Mouse (Mus musculus) limb, embryonic 13.5 days (tissue): Measurements from ENCODE around the gene Ccp110. TPM values are rescaled to one million over a fixed set of nuclear protein-coding genes. Genes with fewer than 3 reads are reported as not detected.

Experiments
- ATAC-seq: fragments of 200-750 bp; cut with Nextera tagmentation; 2 replicates; pipeline ENCODE4 v1.8.0; 2017; ENCODE audit warnings: low read depth, moderate number of reproducible peaks, moderate TSS enrichment; ENCODE audit not compliant: low FRiP score
- H3K27ac ChIP-seq: fragments of 300-500 bp; sonication (generic); 2 replicates; pipeline ENCODE4 v1.5.1; 2015; ENCODE audit warnings: inconsistent platforms, mild to moderate bottlenecking, moderate library complexity
- H3K27me3 ChIP-seq: fragments of 300-500 bp; sonication (generic); 2 replicates; pipeline ENCODE4 v1.6.1; 2015; ENCODE audit warnings: mild to moderate bottlenecking, inconsistent platforms
- H3K36me3 ChIP-seq: fragments of 300-500 bp; sonication (generic); 2 replicates; pipeline ENCODE4 v1.6.1; 2015; ENCODE audit warnings: inconsistent platforms, mild to moderate bottlenecking, moderate library complexity
- H3K4me1 ChIP-seq: fragments of 300-500 bp; sonication (generic); 2 replicates; pipeline ENCODE4 v1.6.1; 2015; ENCODE audit warnings: inconsistent platforms
- H3K4me2 ChIP-seq: fragments of 300-500 bp; sonication (generic); replicated peaks from 2 replicates; pipeline ENCODE4 v1.6.1; 2015; ENCODE audit warnings: inconsistent platforms, mild to moderate bottlenecking, moderate library complexity
- H3K4me3 ChIP-seq: fragments of 300-500 bp; sonication (generic); 2 replicates; pipeline ENCODE4 v1.5.1; 2015; ENCODE audit warnings: moderate library complexity, mild to moderate bottlenecking, inconsistent platforms
- H3K9ac ChIP-seq: fragments of 300-500 bp; sonication (generic); 2 replicates; pipeline ENCODE4 v1.6.1; 2015; ENCODE audit warnings: mild to moderate bottlenecking, inconsistent platforms
- H3K9me3 ChIP-seq: fragments of 300-500 bp; sonication (generic); 2 replicates; pipeline ENCODE4 v1.6.1; 2016; ENCODE audit warnings: inconsistent platforms
- WGBS: fragments of 180-500 bp; shearing (Covaris S2); methylation state at CpG from one replicate; pipeline ENCODE4 v1.1.7; 2015; 5-methylcytosine and 5-hydroxymethylcytosine counted together
- polyA plus RNA-seq: library from polyadenylated mRNA; unstranded; fragments of >200 nt; fragmentation: Nextera tagmentation; extraction: Ambion mirVana; gene quantifications from 2 replicates; pipeline ENCODE4 v1.2.1, GENCODE M21; 2015

The Ccp110 gene
- polyA plus RNA-seq, 1 experiment from 2014 or later: 23.6 TPM

- H3K4me3 ChIP-seq: no peak overlapping the region
- 61% methylated on average over 4 of the region's 4 CpGs for WGBS
- peaks cover 72% of the 10 kb centered on the region for H3K36me3 ChIP-seq
- ATAC-seq: no peak
- H3K4me2 ChIP-seq: no peak overlapping the region
- H3K9me3 ChIP-seq: no peaks in the 10 kb centered on the region
- H3K4me1 ChIP-seq: no peaks in the 10 kb centered on the region
- no peak overlapping the region for H3K9ac ChIP-seq
- no peaks in the 10 kb centered on the region for H3K27me3 ChIP-seq
- H3K27ac ChIP-seq: no peak overlapping the region
Measured at GRCm38 (mm10) chr7:118758369-118758768, 46.0 kb downstream of the Ccp110 start.

DNA sequence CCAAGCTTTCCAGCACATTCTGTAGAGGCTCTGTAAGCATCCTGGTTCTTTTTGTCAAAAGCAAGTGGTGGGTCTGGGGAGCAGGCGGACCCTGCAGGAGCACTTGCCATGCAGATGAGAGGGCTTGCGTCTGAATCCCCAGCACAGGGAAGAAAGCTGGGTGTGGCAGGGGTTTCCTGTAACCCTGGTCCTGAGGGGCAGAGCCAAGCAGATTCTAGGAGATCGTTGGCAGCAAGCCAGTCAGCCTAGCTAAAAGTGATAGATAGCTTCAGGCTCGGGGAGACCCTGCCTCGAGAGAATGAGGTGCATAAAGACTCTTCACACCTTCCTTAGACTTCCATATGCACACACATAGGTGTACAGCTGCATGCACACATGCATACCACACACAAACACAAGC, 47.0 kb downstream of the Ccp110 start:
- no peaks in the 10 kb centered on the region for H3K4me1 ChIP-seq
- no peaks in the 10 kb centered on the region for H3K27me3 ChIP-seq
- no peak for ATAC-seq
- H3K27ac ChIP-seq: no peak overlapping the region
- H3K9me3 ChIP-seq: no peaks in the 10 kb centered on the region
- H3K9ac ChIP-seq: no peak overlapping the region
- H3K4me3 ChIP-seq: no peak overlapping the region
- peaks cover 76% of the 10 kb centered on the region for H3K36me3 ChIP-seq
- H3K4me2 ChIP-seq: no peak overlapping the region
- WGBS: 77% methylated on average over 5 of the region's 5 CpGs

DNA sequence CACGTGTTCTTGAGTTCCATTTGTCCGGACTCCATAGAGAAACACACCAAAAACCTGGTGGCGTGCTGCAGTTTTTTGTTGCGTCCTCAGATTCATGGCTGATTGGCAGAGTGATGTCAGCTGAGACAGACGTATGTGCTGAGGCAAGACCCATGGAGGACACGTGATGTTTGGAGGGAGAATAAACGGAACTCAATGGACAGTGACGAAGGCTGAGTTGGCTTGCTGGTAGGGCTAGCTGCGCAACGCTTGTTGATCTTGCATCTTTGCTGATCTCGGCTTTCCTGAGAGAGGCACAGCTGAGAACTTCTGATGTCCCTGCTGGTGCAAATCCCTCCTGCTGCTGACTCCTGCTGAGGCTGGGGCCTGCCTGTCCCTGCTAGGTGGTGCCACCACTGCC, 51.6 kb downstream of the Ccp110 start:
- Histone ChIP-seq H3K27me3 (no peaks in the 10 kb centered on the region), H3K4me2 (no peak overlapping the region), H3K4me1 (no peaks in the 10 kb centered on the region), H3K27ac (no peak overlapping the region), H3K9ac (no peak overlapping the region), H3K9me3 (no peaks in the 10 kb centered on the region), H3K36me3 (peaks cover 68% of the 10 kb centered on the region), H3K4me3 (no peak overlapping the region)
- ATAC-seq: no peak
- WGBS: 90% methylated on average over 11 of the region's 11 CpGs

DNA sequence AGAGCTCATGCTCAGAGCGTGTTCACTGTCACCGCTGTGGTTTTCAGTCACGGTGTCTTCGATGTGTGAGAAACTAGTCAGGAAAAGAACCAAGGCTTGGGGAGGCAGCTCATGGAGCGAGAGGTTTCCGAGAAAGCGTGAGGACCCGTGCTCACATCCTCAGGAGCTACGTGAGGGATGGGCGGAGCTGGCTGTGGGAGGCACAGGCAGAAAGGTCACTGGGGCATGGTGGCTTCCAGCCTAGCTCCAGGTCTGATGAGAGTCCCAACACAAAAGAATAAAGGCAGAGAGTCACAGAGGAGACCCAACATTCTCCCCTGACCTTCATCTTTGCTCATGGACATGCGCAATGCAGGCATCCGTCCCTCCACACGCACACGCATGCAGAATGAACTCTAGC, 52.4 kb downstream of the Ccp110 start:
- Histone ChIP-seq H3K27me3 (no peaks in the 10 kb centered on the region), H3K4me2 (no peak overlapping the region), H3K9me3 (no peaks in the 10 kb centered on the region), H3K4me3 (no peak overlapping the region), H3K27ac (no peak overlapping the region), H3K4me1 (no peaks in the 10 kb centered on the region), H3K36me3 (peaks cover 63% of the 10 kb centered on the region), H3K9ac (no peak overlapping the region)
- ATAC-seq: no peak
- WGBS: 86% methylated on average over 14 of the region's 14 CpGs

- H3K9me3 ChIP-seq: no peaks in the 10 kb centered on the region
- no peak overlapping the region for H3K9ac ChIP-seq
- H3K4me3 ChIP-seq: no peak overlapping the region
- no peak for ATAC-seq
- H3K27me3 ChIP-seq: no peaks in the 10 kb centered on the region
- 71% methylated on average over 8 of the region's 8 CpGs for WGBS
- H3K27ac ChIP-seq: no peak overlapping the region
- H3K4me1 ChIP-seq: no peaks in the 10 kb centered on the region
- H3K36me3 ChIP-seq: peaks cover 60% of the 10 kb centered on the region
- no peak overlapping the region for H3K4me2 ChIP-seq
Measured at GRCm38 (mm10) chr7:118765604-118766003, 53.3 kb downstream of the Ccp110 start.

DNA sequence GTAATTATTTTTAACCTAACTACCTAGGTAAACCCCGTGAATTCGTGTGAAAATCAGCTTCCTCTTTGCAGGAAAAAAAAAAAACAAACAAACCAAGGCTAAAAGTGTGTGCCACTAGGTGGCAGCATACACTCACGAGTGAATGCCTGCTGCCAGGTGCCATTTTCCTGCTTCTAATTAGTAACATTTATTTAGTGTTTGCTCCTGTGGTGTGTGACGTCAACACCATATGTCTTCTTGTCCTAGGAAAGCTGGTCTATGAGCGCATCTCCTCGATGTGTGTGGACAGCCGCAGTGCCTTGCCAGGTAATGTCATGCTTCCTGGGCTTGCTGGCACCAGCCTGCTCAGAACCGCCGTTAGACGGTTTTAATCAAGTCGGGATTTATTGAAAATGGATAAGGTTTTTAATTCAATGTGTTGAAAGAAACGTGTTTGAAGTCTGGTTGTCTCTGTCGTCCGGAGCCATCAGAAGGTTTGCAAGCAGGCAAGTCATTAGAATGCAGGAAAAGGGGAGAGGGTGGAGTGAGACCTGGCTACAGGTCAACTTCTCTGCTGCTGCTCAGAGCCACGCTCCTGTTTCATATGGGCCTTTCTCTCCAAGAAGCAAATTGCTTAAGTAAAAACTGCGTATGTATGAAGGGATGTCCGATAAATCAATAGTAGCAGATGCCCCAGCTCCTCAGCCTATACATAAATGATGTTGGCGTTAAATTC, 53.9 kb downstream of the Ccp110 start:
- Histone ChIP-seq H3K36me3 (peaks cover 56% of the 10 kb centered on the region), H3K4me3 (no peak overlapping the region), H3K9me3 (no peaks in the 10 kb centered on the region), H3K9ac (no peak overlapping the region), H3K27ac (no peak overlapping the region), H3K4me2 (no peak overlapping the region), H3K27me3 (no peaks in the 10 kb centered on the region), H3K4me1 (no peaks in the 10 kb centered on the region)
- no peak; the same call in 1 of the 2 replicates for ATAC-seq
- 58% methylated on average over 18 of the region's 18 CpGs for WGBS

- 93% methylated on average over 5 of the region's 5 CpGs for WGBS
- H3K9me3 ChIP-seq: no peaks in the 10 kb centered on the region
- no peaks in the 10 kb centered on the region for H3K27me3 ChIP-seq
- no peak overlapping the region for H3K9ac ChIP-seq
- no peak overlapping the region for H3K27ac ChIP-seq
- no peak for ATAC-seq
- no peak overlapping the region for H3K4me2 ChIP-seq
- H3K4me3 ChIP-seq: no peak overlapping the region
- no peaks in the 10 kb centered on the region for H3K4me1 ChIP-seq
- peaks cover 51% of the 10 kb centered on the region for H3K36me3 ChIP-seq
Measured at GRCm38 (mm10) chr7:118766834-118767224, 54.5 kb downstream of the Ccp110 start.

- 81% methylated on average over 8 of the region's 8 CpGs for WGBS
- no peak for ATAC-seq
- H3K4me1 ChIP-seq: no peaks in the 10 kb centered on the region
- peaks cover 46% of the 10 kb centered on the region for H3K36me3 ChIP-seq
- H3K27me3 ChIP-seq: no peaks in the 10 kb centered on the region
- no peak overlapping the region for H3K4me2 ChIP-seq
- H3K9me3 ChIP-seq: no peaks in the 10 kb centered on the region
- no peak overlapping the region for H3K4me3 ChIP-seq
- no peak overlapping the region for H3K9ac ChIP-seq
- no peak overlapping the region for H3K27ac ChIP-seq
Measured at GRCm38 (mm10) chr7:118769208-118769607, 56.9 kb downstream of the Ccp110 start.

- 48% methylated on average over 1 of the region's 1 CpGs for WGBS
- H3K27ac ChIP-seq: no peak overlapping the region
- H3K4me1 ChIP-seq: no peaks in the 10 kb centered on the region
- no peak overlapping the region for H3K4me3 ChIP-seq
- ATAC-seq: no peak
- no peaks in the 10 kb centered on the region for H3K9me3 ChIP-seq
- no peak overlapping the region for H3K4me2 ChIP-seq
- H3K9ac ChIP-seq: no peak overlapping the region
- H3K27me3 ChIP-seq: no peaks in the 10 kb centered on the region
- peaks cover 41% of the 10 kb centered on the region for H3K36me3 ChIP-seq
Measured at GRCm38 (mm10) chr7:118769655-118770054, 57.3 kb downstream of the Ccp110 start.

DNA sequence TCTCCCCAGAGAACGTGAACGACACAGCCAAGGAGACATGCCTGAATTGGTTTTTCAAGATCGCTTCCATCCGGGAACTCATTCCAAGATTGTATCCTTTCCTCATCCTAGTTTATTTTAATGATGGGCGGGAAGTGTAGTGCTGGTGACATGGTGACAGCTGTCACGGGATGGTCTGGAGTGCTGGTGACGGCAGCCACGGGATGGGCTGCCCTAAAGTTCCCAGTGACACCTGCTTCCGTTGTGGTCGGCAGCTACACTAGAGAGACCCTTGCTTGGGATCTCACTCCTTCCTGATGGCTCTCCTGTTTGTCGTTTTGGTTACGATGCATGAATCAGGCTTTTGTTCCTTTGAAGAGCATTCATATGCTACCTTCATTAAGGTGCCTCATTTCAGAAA, 60.7 kb downstream of the Ccp110 start:
- no peak for ATAC-seq
- Histone ChIP-seq H3K9me3 (no peaks in the 10 kb centered on the region), H3K4me3 (no peak overlapping the region), H3K27ac (no peak overlapping the region), H3K4me1 (no peaks in the 10 kb centered on the region), H3K27me3 (no peaks in the 10 kb centered on the region), H3K4me2 (no peak overlapping the region), H3K36me3 (peaks cover 59% of the 10 kb centered on the region), H3K9ac (no peak overlapping the region)
- WGBS: 87% methylated on average over 12 of the region's 12 CpGs

GRCm38 (mm10) chr7:118775991-118776390, 63.6 kb downstream of the Ccp110 start:
- Histone ChIP-seq H3K9me3 (no peaks in the 10 kb centered on the region), H3K9ac (no peak overlapping the region), H3K36me3 (peaks cover 73% of the 10 kb centered on the region), H3K27ac (no peak overlapping the region), H3K4me3 (no peak overlapping the region), H3K4me2 (no peak overlapping the region), H3K4me1 (no peaks in the 10 kb centered on the region), H3K27me3 (no peaks in the 10 kb centered on the region)
- ATAC-seq: no peak
- 81% methylated on average over 7 of the region's 7 CpGs for WGBS

DNA sequence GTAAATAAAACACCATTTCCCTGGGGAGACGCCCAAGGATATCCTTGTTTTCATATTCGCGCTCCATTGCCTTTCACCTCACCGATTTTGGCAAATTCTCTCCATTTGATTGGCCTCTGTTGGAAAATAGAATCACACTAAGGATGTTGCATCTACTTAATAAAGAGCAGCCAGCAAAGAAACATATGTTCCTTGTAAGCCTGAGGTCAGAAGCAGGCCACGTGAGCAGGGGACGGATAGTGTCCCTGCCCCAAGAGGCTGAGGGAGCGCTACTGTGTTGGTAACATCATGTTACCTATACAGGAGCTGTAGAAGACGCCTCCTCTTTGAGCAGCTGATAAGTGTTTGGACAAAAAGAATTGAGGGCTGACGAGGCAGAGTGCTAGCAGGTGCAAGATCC, 64.1 kb downstream of the Ccp110 start:
- no peaks in the 10 kb centered on the region for H3K27me3 ChIP-seq
- H3K4me1 ChIP-seq: no peaks in the 10 kb centered on the region
- no peak overlapping the region for H3K4me3 ChIP-seq
- H3K36me3 ChIP-seq: peaks cover 77% of the 10 kb centered on the region
- 79% methylated on average over 9 of the region's 9 CpGs for WGBS
- no peak overlapping the region for H3K4me2 ChIP-seq
- ATAC-seq: no peak
- H3K27ac ChIP-seq: no peak overlapping the region
- H3K9ac ChIP-seq: no peak overlapping the region
- no peaks in the 10 kb centered on the region for H3K9me3 ChIP-seq
